Mouse (Mus musculus) midbrain, embryonic 14.5 days (tissue): ENCODE measurements at regions not wholly inside any gene's neighbourhood (a gene's known extent, or its start where the extent isn't known, plus 50 kb on each side); places are given as distances from the start of the nearest gene placed in this dataset.

Experiments used
- ATAC-seq: fragments of 200-750 bp; cut with Nextera tagmentation; 2 replicates; pipeline ENCODE4 v1.8.0; 2017; ENCODE audit warnings: moderate number of reproducible peaks, moderate library complexity; ENCODE audit not compliant: low FRiP score, low TSS enrichment
- DNase-seq: peaks from one replicate; pipeline ENCODE4 v3.0.0-alpha.2; 2015
- H3K27ac ChIP-seq: fragments of 300-500 bp; sonication (generic); replicated peaks from 2 replicates; pipeline ENCODE4 v1.5.1; 2014; ENCODE audit warnings: mild to moderate bottlenecking, low read depth, low read length, moderate library complexity
- H3K27me3 ChIP-seq: fragments of 300-500 bp; sonication (generic); 2 replicates; pipeline ENCODE4 v1.6.1; 2014; ENCODE audit warnings: low read length, control low read depth, mixed read lengths; ENCODE audit not compliant: control insufficient read depth, insufficient read depth
- H3K36me3 ChIP-seq: fragments of 300-500 bp; sonication (generic); 2 replicates; pipeline ENCODE4 v1.6.1; 2014; ENCODE audit warnings: low read length, control low read depth; ENCODE audit not compliant: control insufficient read depth, insufficient read depth
- H3K4me1 ChIP-seq: fragments of 300-500 bp; sonication (generic); 2 replicates; pipeline ENCODE4 v1.6.1; 2014; ENCODE audit warnings: mild to moderate bottlenecking, antibody characterized with exemption, low read length, control low read depth; ENCODE audit not compliant: control insufficient read depth, insufficient read depth
- H3K4me2 ChIP-seq: fragments of 300-500 bp; sonication (generic); 2 replicates; pipeline ENCODE4 v1.6.1; 2014; ENCODE audit warnings: mild to moderate bottlenecking, low read length, moderate library complexity
- H3K4me3 ChIP-seq: fragments of 300-500 bp; sonication (generic); replicated peaks from 2 replicates; pipeline ENCODE4 v1.5.1; 2014; ENCODE audit warnings: low read depth, low read length
- H3K9ac ChIP-seq: fragments of 300-500 bp; sonication (generic); replicated peaks from 2 replicates; pipeline ENCODE4 v1.6.1; 2014; ENCODE audit warnings: mild to moderate bottlenecking, low read length, moderate library complexity
- H3K9me3 ChIP-seq: fragments of 300-500 bp; sonication (generic); 2 replicates; pipeline ENCODE4 v1.6.1; 2016; ENCODE audit warnings: low read length, control low read depth, mixed read lengths; ENCODE audit not compliant: control insufficient read depth
- WGBS: fragments of 180-500 bp; shearing (Covaris S2); extraction: QIAGEN DNeasy Blood & Tissue Kit; methylation state at CpG from one replicate; pipeline ENCODE4 v1.1.7; 2014; 5-methylcytosine and 5-hydroxymethylcytosine counted together

DNA sequence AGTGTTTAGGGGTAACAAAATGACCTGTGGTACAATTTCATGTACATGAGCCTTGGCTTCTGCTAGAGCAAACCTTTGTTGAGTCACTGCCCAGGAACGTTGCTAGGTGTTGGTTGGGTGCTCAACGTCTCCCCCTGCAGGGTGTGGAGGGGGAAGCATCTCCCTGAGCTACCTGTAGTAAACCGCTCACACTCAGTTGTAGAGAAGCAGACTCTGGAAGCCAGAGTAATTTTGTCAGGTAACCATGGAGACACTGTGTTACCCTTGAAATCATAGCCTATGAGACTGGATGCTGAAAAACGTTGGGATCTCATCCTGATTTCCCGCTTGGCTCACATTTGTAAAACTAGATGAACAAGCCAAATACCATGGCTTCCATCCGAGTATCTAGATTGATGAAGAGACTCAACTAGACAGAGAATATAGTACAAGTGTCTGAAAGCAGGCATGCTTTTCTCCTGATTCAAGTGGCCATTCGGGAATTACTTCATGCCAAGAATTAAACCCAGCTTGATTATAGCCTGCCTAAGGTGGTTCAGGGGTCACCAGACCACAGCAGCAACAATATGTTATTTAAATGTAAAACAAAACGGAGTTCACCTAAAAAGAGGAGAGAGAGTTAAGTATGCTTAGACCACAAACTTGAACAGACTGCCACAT, 63.7 kb upstream of the Ctla4 start:
- ATAC-seq (no peak), DNase-seq (peak; percentile 3)
- Histone ChIP-seq H3K4me1 (no peaks in the 10 kb centered on the region), H3K36me3 (no peaks in the 10 kb centered on the region), H3K4me3 (no peak overlapping the region), H3K9ac (no peak overlapping the region), H3K27ac (no peak overlapping the region), H3K27me3 (no peaks in the 10 kb centered on the region), H3K9me3 (no peaks in the 10 kb centered on the region), H3K4me2 (no peak overlapping the region)
- 62% methylated on average over 8 of the region's 8 CpGs for WGBS

DNA sequence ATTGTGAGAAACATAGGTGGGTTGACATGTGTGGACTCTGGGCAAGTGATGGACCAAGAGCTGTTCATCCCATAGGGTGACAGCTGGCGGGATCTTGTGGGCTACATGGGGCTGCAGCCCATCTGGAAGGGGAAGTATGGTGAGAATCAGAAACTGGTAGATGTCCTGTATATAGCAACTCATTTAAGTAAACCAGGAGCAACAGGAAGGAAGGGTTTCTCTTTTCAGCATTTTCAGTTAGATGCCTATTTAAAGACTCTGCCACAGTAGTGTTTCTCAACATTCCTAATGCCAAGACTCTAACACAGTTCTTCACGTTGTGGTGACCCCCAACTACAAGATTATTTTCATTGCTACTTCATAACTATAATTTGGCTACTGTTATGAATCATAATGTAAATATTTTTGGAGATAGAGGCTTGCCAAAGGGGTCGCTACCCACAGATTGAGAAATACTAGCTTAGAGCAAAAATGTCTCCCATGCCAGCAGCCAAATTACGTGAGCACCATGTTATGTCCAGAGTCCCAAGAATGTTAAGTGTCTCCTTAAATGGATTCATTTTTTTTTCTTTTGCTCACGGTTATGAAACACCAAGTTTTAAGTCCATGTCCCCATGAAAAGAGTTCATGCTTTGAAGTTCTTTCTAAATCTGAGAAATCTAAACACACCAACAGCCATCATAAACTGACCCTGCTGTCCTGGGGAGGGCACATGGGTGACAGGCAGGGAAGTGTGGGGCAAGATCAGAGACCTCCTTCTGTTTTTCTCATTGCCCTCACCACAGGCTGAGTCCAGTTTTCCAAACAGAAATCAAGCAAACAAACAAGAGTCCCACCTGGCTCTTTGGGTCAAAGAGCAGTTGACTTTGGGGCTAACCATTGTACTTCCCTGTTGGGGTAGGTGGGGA, 62.3 kb upstream of the Ctla4 start:
- Histone ChIP-seq H3K36me3 (no peaks in the 10 kb centered on the region), H3K4me1 (no peaks in the 10 kb centered on the region), H3K9me3 (no peaks in the 10 kb centered on the region), H3K27ac (no peak overlapping the region), H3K27me3 (no peaks in the 10 kb centered on the region), H3K4me2 (no peak overlapping the region), H3K4me3 (no peak overlapping the region), H3K9ac (no peak overlapping the region)
- DNase-seq (no peak), ATAC-seq (no peak)
- WGBS = 91% methylated on average over 5 of the region's 5 CpGs

DNA sequence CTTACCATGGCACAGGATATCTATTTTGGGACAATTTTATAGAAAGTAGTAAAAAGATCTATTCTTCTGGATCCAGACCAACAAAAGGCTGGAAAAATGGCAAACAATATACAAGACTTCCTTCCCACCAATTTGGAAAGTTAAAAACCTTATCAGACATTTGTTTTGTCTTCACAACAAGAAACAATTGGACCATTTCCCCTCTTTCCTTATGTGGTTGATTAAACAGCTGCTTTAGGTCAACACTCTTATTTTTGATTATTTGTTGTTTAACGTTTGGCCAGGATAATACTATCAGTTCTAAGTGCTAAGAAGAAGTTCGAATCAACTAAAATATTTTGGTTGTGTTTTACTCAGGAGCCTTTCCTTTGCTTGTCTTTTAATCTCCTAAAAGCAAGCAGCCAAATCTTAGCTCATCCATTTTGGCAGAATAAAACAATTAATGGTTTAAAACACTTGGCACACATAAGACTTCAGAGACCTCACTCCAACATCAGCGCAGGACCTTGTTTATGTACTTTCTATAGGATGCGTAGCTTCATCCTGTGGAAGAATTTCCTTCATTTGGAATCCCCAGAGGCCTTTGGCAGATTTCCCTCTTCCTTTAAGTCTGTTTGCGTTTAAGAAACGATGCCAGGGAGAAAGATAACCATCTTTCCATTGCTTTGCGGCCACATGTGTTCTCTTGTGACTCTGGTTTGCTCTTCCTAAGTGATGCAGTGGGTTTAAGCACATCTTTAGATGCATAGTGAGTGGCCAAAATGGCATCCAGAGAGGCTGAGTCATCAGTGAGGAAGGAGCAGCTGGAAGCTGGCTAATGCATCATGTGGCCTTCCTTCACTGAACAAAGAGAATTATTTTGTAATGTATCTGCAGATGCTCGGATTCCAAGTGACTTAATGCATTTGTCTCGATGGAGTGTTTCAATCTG, 61.3 kb upstream of the Ctla4 start:
- no peak overlapping the region for H3K27ac ChIP-seq
- peak; percentile 8 for DNase-seq
- WGBS = 82% methylated on average over 9 of the region's 9 CpGs

DNA sequence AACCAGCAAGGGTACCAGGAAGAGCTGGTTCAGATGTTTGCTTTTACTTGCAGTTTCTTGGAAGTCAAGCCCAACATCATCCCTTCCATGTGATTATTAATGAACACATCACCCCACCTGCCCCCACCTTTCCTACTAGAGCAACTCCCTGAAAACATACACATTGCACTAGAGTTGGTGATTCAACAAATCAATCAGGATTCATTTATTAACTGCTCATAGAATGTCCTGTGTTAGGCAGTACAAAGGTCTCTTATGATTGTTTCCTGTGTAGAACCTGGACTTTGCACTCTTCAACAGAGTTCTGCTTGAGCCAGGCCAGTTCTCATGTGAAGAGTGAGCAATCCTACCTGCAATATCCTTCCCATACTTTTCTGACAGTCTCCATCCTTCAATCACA, 59.8 kb upstream of the Ctla4 start:
- Histone ChIP-seq H3K36me3 (no peaks in the 10 kb centered on the region), H3K4me2 (no peak overlapping the region), H3K27me3 (no peaks in the 10 kb centered on the region), H3K9ac (no peak overlapping the region), H3K9me3 (no peaks in the 10 kb centered on the region), H3K4me3 (no peak overlapping the region), H3K4me1 (no peaks in the 10 kb centered on the region), H3K27ac (no peak overlapping the region)
- no peak for DNase-seq
- ATAC-seq = no peak

More for the DNA sequence above, 61.3 kb upstream of the Ctla4 start:
- no peak for ATAC-seq
- Histone ChIP-seq H3K4me1 (no peaks in the 10 kb centered on the region), H3K27me3 (no peaks in the 10 kb centered on the region), H3K4me2 (no peak overlapping the region), H3K4me3 (no peak overlapping the region), H3K9me3 (no peaks in the 10 kb centered on the region), H3K36me3 (no peaks in the 10 kb centered on the region), H3K9ac (no peak overlapping the region)

DNA sequence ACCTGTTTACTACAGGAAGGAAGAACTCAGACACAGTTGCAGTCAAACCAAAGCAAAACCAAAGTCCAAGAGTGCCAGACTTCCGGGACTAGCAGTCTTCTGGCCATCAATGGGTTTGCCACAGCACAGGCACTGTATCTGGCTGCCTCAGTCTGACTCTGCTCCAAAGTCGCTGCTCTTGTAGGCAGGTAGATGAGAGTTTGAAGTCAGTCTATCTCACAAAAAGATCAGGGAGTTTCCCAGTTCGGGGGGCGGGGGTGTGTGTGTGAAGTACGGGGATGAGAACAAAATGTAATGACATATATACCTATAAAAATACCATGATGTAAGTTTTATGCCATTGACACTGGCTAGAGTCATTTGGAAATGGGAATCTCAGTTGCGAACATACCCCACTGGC, 58.6 kb upstream of the Ctla4 start:
- H3K36me3 ChIP-seq = no peaks in the 10 kb centered on the region
- H3K4me3 ChIP-seq = no peak overlapping the region
- no peaks in the 10 kb centered on the region for H3K27me3 ChIP-seq
- ATAC-seq (no peak), DNase-seq (no peak)
- H3K27ac ChIP-seq = no peak overlapping the region
- H3K9me3 ChIP-seq = no peaks in the 10 kb centered on the region
- no peak overlapping the region for H3K9ac ChIP-seq
- no peak overlapping the region for H3K4me2 ChIP-seq
- no peaks in the 10 kb centered on the region for H3K4me1 ChIP-seq
- WGBS = 93% methylated on average over 6 of the region's 6 CpGs

DNA sequence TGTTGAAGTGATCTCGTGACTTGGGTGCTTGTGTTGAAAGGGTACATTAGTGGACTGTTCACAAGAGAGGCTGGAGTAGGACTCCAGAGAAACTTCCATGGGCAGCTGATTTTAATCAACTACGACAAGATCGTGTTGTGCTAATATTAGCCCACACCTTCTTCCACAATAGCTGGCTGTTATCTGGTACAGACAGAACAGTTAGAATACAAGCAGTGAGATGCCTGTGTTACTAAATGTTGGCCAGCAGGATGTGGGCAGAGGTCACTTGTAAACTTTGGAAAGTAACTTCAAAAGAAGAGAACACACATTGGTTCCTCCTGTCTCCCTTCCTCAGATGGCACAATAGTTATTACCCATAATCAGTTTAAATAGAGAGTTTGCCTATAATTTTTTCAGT, 57.0 kb upstream of the Ctla4 start:
- ATAC-seq (no peak), DNase-seq (no peak)
- Histone ChIP-seq H3K4me1 (no peaks in the 10 kb centered on the region), H3K27me3 (no peaks in the 10 kb centered on the region), H3K4me3 (no peak overlapping the region), H3K27ac (no peak overlapping the region), H3K9me3 (no peaks in the 10 kb centered on the region), H3K36me3 (no peaks in the 10 kb centered on the region), H3K9ac (no peak overlapping the region), H3K4me2 (no peak overlapping the region)
- whole genome bisulfite sequencing = 86% methylated on average over 3 of the region's 3 CpGs

DNA sequence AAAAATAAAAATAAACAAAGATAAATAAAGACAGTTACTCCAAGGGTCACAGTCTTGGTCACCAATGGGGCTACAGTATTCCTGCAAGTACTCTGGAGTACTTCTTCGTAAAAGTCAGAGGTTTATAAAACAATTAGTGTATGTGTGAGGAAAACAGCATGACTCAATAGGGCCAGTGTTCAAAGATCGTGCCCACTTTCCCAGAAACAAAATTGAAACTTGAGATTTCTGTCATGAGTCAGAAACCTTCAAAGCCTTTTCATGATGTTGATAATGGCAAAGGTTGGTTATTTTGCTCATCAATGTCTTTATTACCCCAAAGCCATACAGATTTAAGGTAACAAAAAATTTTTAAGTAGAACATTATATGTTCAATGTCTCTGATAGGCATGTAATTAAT, 53.1 kb upstream of the Ctla4 start:
- H3K27me3 ChIP-seq = no peaks in the 10 kb centered on the region
- DNase-seq (no peak), ATAC-seq (no peak)
- WGBS = 82% methylated on average over 2 of the region's 2 CpGs
- H3K27ac ChIP-seq = no peak overlapping the region
- no peak overlapping the region for H3K4me2 ChIP-seq
- no peak overlapping the region for H3K9ac ChIP-seq
- no peaks in the 10 kb centered on the region for H3K4me1 ChIP-seq
- no peaks in the 10 kb centered on the region for H3K9me3 ChIP-seq
- no peak overlapping the region for H3K4me3 ChIP-seq
- H3K36me3 ChIP-seq = no peaks in the 10 kb centered on the region
